Mouse (Mus musculus) neural tube, embryonic 14.5 days (tissue): Measurements from ENCODE around the gene Rrnad1. TPM values are rescaled to one million over a fixed set of nuclear protein-coding genes. Genes with fewer than 3 reads are reported as not detected.

Source experiments
- ATAC-seq: fragments of 200-750 bp; cut with Nextera tagmentation; 2 replicates; pipeline ENCODE4 v1.8.0; 2017; ENCODE audit warnings: low read depth, mild to moderate bottlenecking, moderate TSS enrichment, moderate library complexity
- H3K27ac ChIP-seq: fragments of 300-500 bp; sonication (generic); 2 replicates; pipeline ENCODE4 v1.5.1; 2014; ENCODE audit warnings: low read depth, mild to moderate bottlenecking, control low read depth, low read length, moderate library complexity, mixed read lengths
- H3K27me3 ChIP-seq: fragments of 300-500 bp; sonication (generic); 2 replicates; pipeline ENCODE4 v1.6.1; 2014; ENCODE audit warnings: low read length; ENCODE audit not compliant: control insufficient read depth, insufficient read depth
- H3K36me3 ChIP-seq: fragments of 300-500 bp; sonication (generic); 2 replicates; pipeline ENCODE4 v1.6.1; 2014; ENCODE audit warnings: low read length, mixed read lengths; ENCODE audit not compliant: control insufficient read depth, insufficient read depth
- H3K4me1 ChIP-seq: fragments of 300-500 bp; sonication (generic); 2 replicates; pipeline ENCODE4 v1.6.1; 2014; ENCODE audit warnings: low read length; ENCODE audit not compliant: control insufficient read depth, insufficient read depth
- H3K4me2 ChIP-seq: fragments of 300-500 bp; sonication (generic); 2 replicates; pipeline ENCODE4 v1.6.1; 2014; ENCODE audit warnings: mild to moderate bottlenecking, low read depth, low read length, control low read depth
- H3K4me3 ChIP-seq: fragments of 300-500 bp; sonication (generic); 2 replicates; pipeline ENCODE4 v1.5.1; 2014; ENCODE audit warnings: low read depth, low read length, control low read depth, mixed read lengths
- H3K9ac ChIP-seq: fragments of 300-500 bp; sonication (generic); replicated peaks from 2 replicates; pipeline ENCODE4 v1.6.1; 2014; ENCODE audit warnings: low read depth, mild to moderate bottlenecking, control low read depth, low read length, mixed read lengths
- H3K9me3 ChIP-seq: fragments of 300-500 bp; sonication (generic); 2 replicates; pipeline ENCODE4 v1.6.1; 2016; ENCODE audit warnings: low read length; ENCODE audit not compliant: control insufficient read depth
- WGBS: fragments of 180-500 bp; shearing (Covaris S2); extraction: QIAGEN DNeasy Blood & Tissue Kit; methylation state at CpG from one replicate; pipeline ENCODE4 v1.1.7; 2014; 5-methylcytosine and 5-hydroxymethylcytosine counted together
- polyA plus RNA-seq: library from polyadenylated mRNA; unstranded; fragments of >200 nt; fragmentation: Nextera tagmentation; extraction: Ambion mirVana; gene quantifications from 2 replicates; pipeline ENCODE4 v1.2.1, GENCODE M21; 2014

Rrnad1 gene
- polyA plus RNA-seq: 19.7 and 20.6 TPM in 2 replicates

- Histone ChIP-seq H3K36me3 (peaks cover 25% of the 10 kb centered on the region), H3K27me3 (no peaks in the 10 kb centered on the region), H3K4me1 (peaks cover 28% of the 10 kb centered on the region), H3K9me3 (no peaks in the 10 kb centered on the region), H3K4me2 (peak within 1 kb of the TSS; percentile 74), H3K9ac (peak within 1 kb of the TSS; percentile 69), H3K27ac (peak within 1 kb of the TSS; percentile 89), H3K4me3 (peak within 1 kb of the TSS; percentile 81)
- 2% methylated on average over 52 of the region's 78 CpGs for WGBS
- ATAC-seq: peak; percentile 98
These were observed at the start of gene Rrnad1, which contains the start of gene Isg20l2 for GRCm38 (mm10) chr3:87930078-87930795. Rrnad1 (minus strand) TSS chr3:87930717. Isg20l2 (plus strand) TSS chr3:87930314.

- Histone ChIP-seq H3K4me2 (no peak overlapping the region), H3K4me3 (no peak overlapping the region), H3K9ac (no peak overlapping the region)
These were observed 49.6 kb upstream of the Rrnad1 start for GRCm38 (mm10) chr3:87980085-87980484.

GRCm38 (mm10) chr3:87979493-87979892 is 49.0 kb upstream of the Rrnad1 start:
- no peak overlapping the region for H3K4me2 ChIP-seq
- no peak overlapping the region for H3K27ac ChIP-seq
- 87% methylated on average over 5 of the region's 5 CpGs for WGBS
- no peak overlapping the region for H3K9ac ChIP-seq
- H3K9me3 ChIP-seq: no peaks in the 10 kb centered on the region
- no peak overlapping the region for H3K4me3 ChIP-seq
- no peaks in the 10 kb centered on the region for H3K27me3 ChIP-seq
- ATAC-seq: no peak
- H3K4me1 ChIP-seq: peaks cover 28% of the 10 kb centered on the region
- H3K36me3 ChIP-seq: no peaks in the 10 kb centered on the region

More at GRCm38 (mm10) chr3:87980085-87980484, 49.6 kb upstream of the Rrnad1 start:
- ATAC-seq: no peak
- peaks cover 27% of the 10 kb centered on the region for H3K4me1 ChIP-seq
- H3K27ac ChIP-seq: no peak overlapping the region
- no peaks in the 10 kb centered on the region for H3K36me3 ChIP-seq
- no peaks in the 10 kb centered on the region for H3K27me3 ChIP-seq
- WGBS: 82% methylated on average over 3 of the region's 3 CpGs
- no peaks in the 10 kb centered on the region for H3K9me3 ChIP-seq

- peaks cover 29% of the 10 kb centered on the region for H3K4me1 ChIP-seq
- peak overlapping the region; percentile 56; the same call in 1 of the 2 replicates for H3K4me3 ChIP-seq
- H3K9ac ChIP-seq: 0 out of 2 replicates have a peak overlapping the region, but pooled peaks have one; percentile 34
- no peaks in the 10 kb centered on the region for H3K27me3 ChIP-seq
- 12% methylated on average over 12 of the region's 12 CpGs for WGBS
- peak overlapping the region; percentile 94 for H3K4me2 ChIP-seq
- no peaks in the 10 kb centered on the region for H3K9me3 ChIP-seq
- H3K27ac ChIP-seq: peak overlapping the region; percentile 78
- peak; percentile 25 for ATAC-seq
- no peaks in the 10 kb centered on the region for H3K36me3 ChIP-seq
These were observed 44.0 kb upstream of the Rrnad1 start for GRCm38 (mm10) chr3:87974381-87974987.

GRCm38 (mm10) chr3:87973593-87974380 is 43.3 kb upstream of the Rrnad1 start:
- no peaks in the 10 kb centered on the region for H3K9me3 ChIP-seq
- peaks cover 29% of the 10 kb centered on the region for H3K4me1 ChIP-seq
- peak overlapping the region; percentile 34; the same call in 1 of the 2 replicates for H3K9ac ChIP-seq
- H3K27ac ChIP-seq: peak overlapping the region; percentile 78
- no peak for ATAC-seq
- no peaks in the 10 kb centered on the region for H3K27me3 ChIP-seq
- H3K4me2 ChIP-seq: peak overlapping the region; percentile 94
- WGBS: 11% methylated on average over 14 of the region's 14 CpGs
- no peaks in the 10 kb centered on the region for H3K36me3 ChIP-seq
- H3K4me3 ChIP-seq: peak overlapping the region; percentile 56

- no peaks in the 10 kb centered on the region for H3K27me3 ChIP-seq
- H3K4me2 ChIP-seq: peak overlapping the region; percentile 94
- peak overlapping the region; percentile 70 for H3K9ac ChIP-seq
- 19% methylated on average over 5 of the region's 5 CpGs for WGBS
- peak overlapping the region; percentile 56 for H3K4me3 ChIP-seq
- ATAC-seq: no peak
- H3K4me1 ChIP-seq: peaks cover 29% of the 10 kb centered on the region
- peak overlapping the region; percentile 45; the same call in 1 of the 2 replicates for H3K27ac ChIP-seq
- no peaks in the 10 kb centered on the region for H3K36me3 ChIP-seq
- H3K9me3 ChIP-seq: no peaks in the 10 kb centered on the region
These were observed 42.3 kb upstream of the Rrnad1 start for GRCm38 (mm10) chr3:87972776-87973175.

- H3K27me3 ChIP-seq: no peaks in the 10 kb centered on the region
- H3K4me1 ChIP-seq: peaks cover 29% of the 10 kb centered on the region
- WGBS: 3% methylated on average over 8 of the region's 8 CpGs
- H3K36me3 ChIP-seq: no peaks in the 10 kb centered on the region
- no peaks in the 10 kb centered on the region for H3K9me3 ChIP-seq
- peak overlapping the region; percentile 94 for H3K4me2 ChIP-seq
- H3K9ac ChIP-seq: peak overlapping the region; percentile 70
- peak overlapping the region; percentile 56 for H3K4me3 ChIP-seq
- peak overlapping the region; percentile 45; the same call in 1 of the 2 replicates for H3K27ac ChIP-seq
- ATAC-seq: peak; percentile 58; the same call in 1 of the 2 replicates
These were observed 41.7 kb upstream of the Rrnad1 start for GRCm38 (mm10) chr3:87972203-87972664.

- peak; percentile 31 for ATAC-seq
- H3K27ac ChIP-seq: peak overlapping the region; percentile 39; the same call in 1 of the 2 replicates
- H3K4me2 ChIP-seq: peak overlapping the region; percentile 94
- no peaks in the 10 kb centered on the region for H3K36me3 ChIP-seq
- under 1% methylated on average over 59 of the region's 60 CpGs for WGBS
- peak overlapping the region; percentile 70 for H3K9ac ChIP-seq
- H3K4me1 ChIP-seq: peaks cover 29% of the 10 kb centered on the region
- no peaks in the 10 kb centered on the region for H3K9me3 ChIP-seq
- H3K4me3 ChIP-seq: peak overlapping the region; percentile 56
- no peaks in the 10 kb centered on the region for H3K27me3 ChIP-seq
These were observed 41.1 kb upstream of the Rrnad1 start for GRCm38 (mm10) chr3:87971489-87972202.
